Mouse (Mus musculus) limb, embryonic 10.5 days (tissue): Measurements from ENCODE around the gene Phospho1. TPM values are rescaled to one million over a fixed set of nuclear protein-coding genes. Genes with fewer than 3 reads are reported as not detected.

ENCODE experiments used
- DNase-seq: peaks from one replicate; pipeline ENCODE4 v3.0.0-alpha.2; 2017; ENCODE audit warnings: low spot score
- H3K27ac ChIP-seq: fragments of 300-500 bp; sonication (generic); 2 replicates; pipeline ENCODE4 v1.5.1; 2016; ENCODE audit warnings: mild to moderate bottlenecking
- H3K27me3 ChIP-seq: fragments of 300-500 bp; sonication (generic); 2 replicates; pipeline ENCODE4 v1.6.1; 2016; ENCODE audit warnings: low read depth, mild to moderate bottlenecking; ENCODE audit not compliant: poor library complexity, severe bottlenecking
- H3K36me3 ChIP-seq: fragments of 300-500 bp; sonication (generic); 2 replicates; pipeline ENCODE4 v1.6.1; 2016; ENCODE audit warnings: mild to moderate bottlenecking, moderate library complexity
- H3K4me1 ChIP-seq: fragments of 300-500 bp; sonication (generic); 2 replicates; pipeline ENCODE4 v1.6.1; 2016
- H3K4me3 ChIP-seq: fragments of 300-500 bp; sonication (generic); 2 replicates; pipeline ENCODE4 v1.5.1; 2016; ENCODE audit warnings: mild to moderate bottlenecking, moderate library complexity
- H3K9me3 ChIP-seq: fragments of 300-500 bp; sonication (generic); replicated peaks from 2 replicates; pipeline ENCODE4 v1.6.1; 2016; ENCODE audit warnings: mild to moderate bottlenecking
- WGBS: fragments of 180-500 bp; shearing (Covaris S2); methylation state at CpG from one replicate; pipeline ENCODE4 v1.1.7; 2016; 5-methylcytosine and 5-hydroxymethylcytosine counted together
- polyA plus RNA-seq: library from polyadenylated mRNA; unstranded; fragments of >200 nt; fragmentation: Nextera tagmentation; extraction: Ambion mirVana; gene quantifications from 2 replicates; pipeline ENCODE4 v1.2.1, GENCODE M21; 2016

Gene Phospho1
- polyA plus RNA-seq, 1 experiment from 2014 or later: not detected

GRCm38 (mm10) chr11:95838999-95839868 lies 14.9 kb downstream of the Phospho1 start:
- Histone ChIP-seq H3K27me3 (peaks cover 89% of the 10 kb centered on the region), H3K4me3 (no peak overlapping the region), H3K36me3 (no peaks in the 10 kb centered on the region), H3K27ac (no peak overlapping the region), H3K9me3 (no peaks in the 10 kb centered on the region), H3K4me1 (peaks cover 49% of the 10 kb centered on the region)
- DNase-seq: no peak
- WGBS: 70% methylated on average over 8 of the region's 8 CpGs

GRCm38 (mm10) chr11:95840694-95841497 lies 16.6 kb downstream of the Phospho1 start:
- Histone ChIP-seq H3K36me3 (no peaks in the 10 kb centered on the region), H3K9me3 (no peaks in the 10 kb centered on the region), H3K4me3 (peak overlapping the region; percentile 30), H3K27me3 (peaks cover 73% of the 10 kb centered on the region), H3K4me1 (peaks cover 34% of the 10 kb centered on the region), H3K27ac (peak overlapping the region; percentile 78; the same call in 1 of the 2 replicates)
- 79% methylated on average over 5 of the region's 5 CpGs for WGBS
- no peak for DNase-seq

- no peak for DNase-seq
- Histone ChIP-seq H3K4me1 (peaks cover 31% of the 10 kb centered on the region), H3K27ac (peak overlapping the region; percentile 78; the same call in 1 of the 2 replicates), H3K27me3 (peaks cover 67% of the 10 kb centered on the region), H3K9me3 (no peaks in the 10 kb centered on the region), H3K4me3 (peak overlapping the region; percentile 30), H3K36me3 (no peaks in the 10 kb centered on the region)
- 62% methylated on average over 10 of the region's 10 CpGs for WGBS
These were observed 17.2 kb downstream of the Phospho1 start for GRCm38 (mm10) chr11:95841498-95841830.

GRCm38 (mm10) chr11:95842074-95842681 lies 17.9 kb downstream of the Phospho1 start, which contains the start of gene Abi3:
Gene Abi3 (minus strand): TSS chr11:95842476.
- Histone ChIP-seq H3K27ac (peak within 1 kb of the TSS; percentile 78), H3K36me3 (no peaks in the 10 kb centered on the region), H3K4me3 (peak within 1 kb of the TSS; percentile 30), H3K27me3 (peaks cover 60% of the 10 kb centered on the region), H3K4me1 (peaks cover 30% of the 10 kb centered on the region), H3K9me3 (no peaks in the 10 kb centered on the region)
- no peak for DNase-seq
- WGBS: 16% methylated on average over 11 of the region's 11 CpGs

- Histone ChIP-seq H3K27me3 (peaks cover 52% of the 10 kb centered on the region), H3K36me3 (no peaks in the 10 kb centered on the region), H3K4me1 (peaks cover 29% of the 10 kb centered on the region), H3K9me3 (no peaks in the 10 kb centered on the region), H3K4me3 (no peak overlapping the region), H3K27ac (peak overlapping the region; percentile 78; the same call in 1 of the 2 replicates)
- DNase-seq: no peak
- 54% methylated on average over 5 of the region's 5 CpGs for WGBS
These were observed 18.7 kb downstream of the Phospho1 start for GRCm38 (mm10) chr11:95842953-95843352.

- 46% methylated on average over 6 of the region's 6 CpGs for WGBS
- no peak overlapping the region for H3K27ac ChIP-seq
These were observed 19.2 kb downstream of the Phospho1 start for GRCm38 (mm10) chr11:95843421-95843950.

GRCm38 (mm10) chr11:95844935-95845334 lies 20.6 kb downstream of the Phospho1 start:
- no peak overlapping the region for H3K4me3 ChIP-seq

More at GRCm38 (mm10) chr11:95843421-95843950, 19.2 kb downstream of the Phospho1 start:
- peaks cover 29% of the 10 kb centered on the region for H3K4me1 ChIP-seq
- no peak overlapping the region for H3K4me3 ChIP-seq
- peaks cover 47% of the 10 kb centered on the region for H3K27me3 ChIP-seq
- DNase-seq: no peak
- H3K36me3 ChIP-seq: no peaks in the 10 kb centered on the region
- H3K9me3 ChIP-seq: no peaks in the 10 kb centered on the region

GRCm38 (mm10) chr11:95850898-95851297 lies 26.6 kb downstream of the Phospho1 start:
- Histone ChIP-seq H3K9me3 (no peaks in the 10 kb centered on the region), H3K36me3 (no peaks in the 10 kb centered on the region), H3K4me3 (no peak overlapping the region), H3K4me1 (no peaks in the 10 kb centered on the region), H3K27me3 (no peaks in the 10 kb centered on the region), H3K27ac (no peak overlapping the region)
- no peak for DNase-seq
- WGBS: 76% methylated on average over 2 of the region's 2 CpGs

More at GRCm38 (mm10) chr11:95844935-95845334, 20.6 kb downstream of the Phospho1 start:
- Histone ChIP-seq H3K27ac (no peak overlapping the region), H3K27me3 (peaks cover 37% of the 10 kb centered on the region), H3K4me1 (peaks cover 22% of the 10 kb centered on the region), H3K36me3 (no peaks in the 10 kb centered on the region), H3K9me3 (no peaks in the 10 kb centered on the region)
- 78% methylated on average over 4 of the region's 4 CpGs for WGBS
- DNase-seq: no peak

GRCm38 (mm10) chr11:95853684-95854083 lies 29.4 kb downstream of the Phospho1 start:
- DNase-seq: peak; percentile 43
- Histone ChIP-seq H3K27ac (no peak overlapping the region), H3K4me3 (no peak overlapping the region), H3K27me3 (no peaks in the 10 kb centered on the region), H3K9me3 (no peaks in the 10 kb centered on the region), H3K36me3 (no peaks in the 10 kb centered on the region), H3K4me1 (peaks cover 9% of the 10 kb centered on the region)
- WGBS: 66% methylated on average over 5 of the region's 5 CpGs

- Histone ChIP-seq H3K36me3 (no peaks in the 10 kb centered on the region), H3K9me3 (no peaks in the 10 kb centered on the region), H3K4me3 (no peak overlapping the region), H3K4me1 (peaks cover 16% of the 10 kb centered on the region), H3K27ac (no peak overlapping the region), H3K27me3 (no peaks in the 10 kb centered on the region)
- DNase-seq: no peak
- 84% methylated on average over 4 of the region's 4 CpGs for WGBS
These were observed 33.0 kb downstream of the Phospho1 start for GRCm38 (mm10) chr11:95857306-95857705.

- no peaks in the 10 kb centered on the region for H3K9me3 ChIP-seq
- H3K36me3 ChIP-seq: no peaks in the 10 kb centered on the region
- DNase-seq: no peak
- H3K27me3 ChIP-seq: no peaks in the 10 kb centered on the region
- peaks cover 16% of the 10 kb centered on the region for H3K4me1 ChIP-seq
- H3K4me3 ChIP-seq: peak overlapping the region; percentile 80
- WGBS: 26% methylated on average over 21 of the region's 21 CpGs
- H3K27ac ChIP-seq: peak overlapping the region; percentile 87
These were observed 33.6 kb downstream of the Phospho1 start for GRCm38 (mm10) chr11:95857716-95858527.
